Mouse (Mus musculus): ENCODE measurements around the gene Klc2. TPM values are rescaled to one million over a fixed set of nuclear protein-coding genes. Genes with fewer than 3 reads are reported as not detected.

Gene Klc2
- total RNA-seq, 2 experiments from 2014 or later = 186 to 195 TPM

GRCm38 (mm10) chr19:5062041-5062440 is 56.3 kb downstream of the Klc2 start:
- DNase-seq (ENCODE audit: extremely low spot score in 1 of 2, low spot score in 2 of 2) = no peak
- intact Hi-C loops (cut with DNase I) = no loop called here

GRCm38 (mm10) chr19:5060365-5061330 is 57.7 kb downstream of the Klc2 start:
- intact Hi-C loops (cut with DNase I) = no loop called here
- DNase-seq (ENCODE audit: extremely low spot score in 1 of 2, low spot score in 2 of 2) = peak in 1 of 2 experiments; percentile 52

- intact Hi-C loops (cut with DNase I) = no loop called here
- peak in 1 of 2 experiments; percentile 66 for DNase-seq (ENCODE audit: extremely low spot score in 1 of 2, low spot score in 2 of 2)
Measured at GRCm38 (mm10) chr19:5058801-5059771, 59.3 kb downstream of the Klc2 start.

- no peak for DNase-seq (ENCODE audit: extremely low spot score in 1 of 2, low spot score in 2 of 2)
- intact Hi-C loops (cut with DNase I) = loop anchor here (2.0 kb wide), 1 partner anchor 15 kb away; no protein-coding TSS in a partner anchor
Measured at GRCm38 (mm10) chr19:5057876-5058775, 60.2 kb downstream of the Klc2 start.

Other genes with a start within 250 kb of the Klc2 start
- gene Actn3, start 240.7 kb downstream of the Klc2 start, total RNA-seq (2021) = 1 to 10 TPM; 3.1 to 3.9 TPM
- 10 to 100 TPM; 22.7 to 27.8 TPM for gene Zdhhc24, start 239.9 kb downstream of the Klc2 start, total RNA-seq (2021)
- 10 to 100 TPM; 36.7 to 41.8 TPM for gene Bbs1, start 211.9 kb downstream of the Klc2 start, total RNA-seq (2021)
- gene Dpp3, start 190.3 kb downstream of the Klc2 start, total RNA-seq (2021) = 10 to 100 TPM; 62.2 to 67.0 TPM
- gene Peli3, start 175.4 kb downstream of the Klc2 start, total RNA-seq (2021) = 10 to 100 TPM; 16.4 to 17.6 TPM
- gene Mrpl11, start 156.4 kb downstream of the Klc2 start, total RNA-seq (2021) = 10 to 100 TPM; 60.8 to 61.0 TPM
- 10 to 100 TPM in 1 of 2 experiments, 1 to 10 TPM in 1; 9.1 to 10.8 TPM for gene Npas4, start 128.2 kb downstream of the Klc2 start, total RNA-seq (2021)
- gene Slc29a2, start 94.7 kb downstream of the Klc2 start, total RNA-seq (2021) = 10 to 100 TPM; 22.0 to 24.1 TPM
- gene B4gat1, start 79.7 kb downstream of the Klc2 start, total RNA-seq (2021) = 100 to 1,000 TPM; 133 to 136 TPM
- gene AC124502.3, start 79.7 kb downstream of the Klc2 start, total RNA-seq (2021) = 1 to 10 TPM; 6.3 to 7.0 TPM
- 1 to 10 TPM; 6.6 to 8.8 TPM for gene Brms1, start 77.2 kb downstream of the Klc2 start, total RNA-seq (2021)
- 10 to 100 TPM; 16.9 to 24.1 TPM for gene Rin1, start 68.1 kb downstream of the Klc2 start, total RNA-seq (2021)
- gene Cd248, start 50.5 kb downstream of the Klc2 start, total RNA-seq (2021) = 10 to 100 TPM in 1 of 2 experiments, 1 to 10 TPM in 1; 9.5 to 12.2 TPM
- 100 to 1,000 TPM; 115 to 122 TPM for gene Tmem151a, start 33.0 kb downstream of the Klc2 start, total RNA-seq (2021)
- 10 to 100 TPM; 27.3 to 30.4 TPM for gene Yif1a, start 30.0 kb downstream of the Klc2 start, total RNA-seq (2021)
- gene Cnih2, start 20.0 kb downstream of the Klc2 start, total RNA-seq (2021) = 100 to 1,000 TPM; 379 to 384 TPM
- gene Rab1b, start 11.5 kb downstream of the Klc2 start, total RNA-seq (2021) = 100 to 1,000 TPM; 167 to 168 TPM
- gene Pacs1, start 154.6 kb upstream of the Klc2 start, total RNA-seq (2021) = 10 to 100 TPM; 77.2 to 77.9 TPM
- gene Sf3b2, start 176.9 kb upstream of the Klc2 start, total RNA-seq (2021) = 100 to 1,000 TPM; 185 to 193 TPM
- gene Gal3st3, start 179.8 kb upstream of the Klc2 start, total RNA-seq (2021) = 10 to 100 TPM; 84.1 to 90.3 TPM
- not detected for gene Catsper1, start 217.2 kb upstream of the Klc2 start, total RNA-seq (2021)
- gene Cst6, start 231.0 kb upstream of the Klc2 start, total RNA-seq (2021) = 10 to 100 TPM; 10.4 to 13.8 TPM
- 10 to 100 TPM; 30.0 to 31.0 TPM for gene Eif1ad, start 248.2 kb upstream of the Klc2 start, total RNA-seq (2021)
- 100 to 1,000 TPM; 113 to 124 TPM for gene Banf1, start 248.6 kb upstream of the Klc2 start, total RNA-seq (2021)